Mouse (Mus musculus) G1E (cell line): Measurements from ENCODE around the gene Sept5.

ENCODE experiments used
- CTCF ChIP-seq: IDR thresholded peaks from 2 replicates; pipeline ENCODE4 v1.5.1; 2012; ENCODE audit warnings: low read depth, low read length, inconsistent platforms, mixed read lengths
- TAL1 ChIP-seq: conservative IDR thresholded peaks from 2 replicates; pipeline ENCODE4 v1.6.1; 2012; ENCODE audit warnings: low read depth, low read length, inconsistent platforms, mixed read lengths

GRCm38 (mm10) chr16:18632816-18633215 is 3.1 kb upstream of the Sept5 start:
- TF ChIP-seq CTCF: no peak
- TF ChIP-seq TAL1: no peak
